Mouse (Mus musculus) monocyte, adult 5-6 weeks (primary cell): ENCODE results near the gene Gpr89. TPM values are rescaled to one million over a fixed set of nuclear protein-coding genes. Genes with fewer than 3 reads are reported as not detected.

Experiments
- ATAC-seq: fragments of 153-309, 156-312 bp; replicated peaks from 2 replicates; pipeline ENCODE4 v1.8.0; 2017; ENCODE audit warnings: mild to moderate bottlenecking; ENCODE audit not compliant: low TSS enrichment, insufficient number of reproducible peaks, severe bottlenecking, poor library complexity, low FRiP score
- total RNA-seq: library from RNA; stranded (forward); fragments of 200-1000, 200-491, 200-594 nt; gene quantifications from 3 replicates; pipeline ENCODE4 v1.2.3, GENCODE M21; 2017

Gene Gpr89
- total RNA-seq, 1 experiment from 2014 or later = 10.0 TPM

- ATAC-seq = no peak
These were observed 30.2 kb downstream of the Gpr89 start for GRCm38 (mm10) chr3:96874808-96875571.

GRCm38 (mm10) chr3:96872501-96872900, 32.6 kb downstream of the Gpr89 start:
- no peak for ATAC-seq

- ATAC-seq = no peak
These were observed 34.1 kb downstream of the Gpr89 start for GRCm38 (mm10) chr3:96871070-96871469.

GRCm38 (mm10) chr3:96870270-96870669, 34.9 kb downstream of the Gpr89 start:
- no peak for ATAC-seq

- no peak for ATAC-seq
These were observed 36.1 kb downstream of the Gpr89 start for GRCm38 (mm10) chr3:96869091-96869490.

GRCm38 (mm10) chr3:96868566-96868965, 36.6 kb downstream of the Gpr89 start:
- ATAC-seq = no peak

- ATAC-seq = no peak
These were observed 37.3 kb downstream of the Gpr89 start for GRCm38 (mm10) chr3:96867863-96868262.

GRCm38 (mm10) chr3:96860498-96860897, 44.6 kb downstream of the Gpr89 start:
- ATAC-seq = no peak

GRCm38 (mm10) chr3:96855833-96856232, 49.3 kb downstream of the Gpr89 start:
- ATAC-seq = no peak

GRCm38 (mm10) chr3:96854376-96854775, 50.8 kb downstream of the Gpr89 start:
- no peak for ATAC-seq

GRCm38 (mm10) chr3:96852561-96852960, 52.6 kb downstream of the Gpr89 start:
- no peak for ATAC-seq

GRCm38 (mm10) chr3:96849168-96849727, 55.9 kb downstream of the Gpr89 start:
- ATAC-seq = no peak

- ATAC-seq = no peak
These were observed 56.7 kb downstream of the Gpr89 start for GRCm38 (mm10) chr3:96848470-96848869.

GRCm38 (mm10) chr3:96847661-96848060, 57.5 kb downstream of the Gpr89 start:
- ATAC-seq = no peak

- ATAC-seq = no peak
These were observed 58.2 kb downstream of the Gpr89 start for GRCm38 (mm10) chr3:96846985-96847384.

GRCm38 (mm10) chr3:96845806-96846205, 59.3 kb downstream of the Gpr89 start:
- no peak for ATAC-seq

GRCm38 (mm10) chr3:96845191-96845590, 60.0 kb downstream of the Gpr89 start:
- ATAC-seq = no peak

GRCm38 (mm10) chr3:96838996-96839645, 66.0 kb downstream of the Gpr89 start:
- no peak for ATAC-seq

- no peak for ATAC-seq
These were observed 68.7 kb downstream of the Gpr89 start for GRCm38 (mm10) chr3:96836414-96836813.
